Mouse (Mus musculus): ENCODE results near the gene Mmp23. TPM values are rescaled to one million over a fixed set of nuclear protein-coding genes. Genes with fewer than 3 reads are reported as not detected.
A peak's percentile ranks its signal among the peaks of the same experiment; 100 is the strongest.

Mmp23 gene
- polyA plus RNA-seq, 1 experiment from 2014 or later = 6.5 TPM

DNA sequence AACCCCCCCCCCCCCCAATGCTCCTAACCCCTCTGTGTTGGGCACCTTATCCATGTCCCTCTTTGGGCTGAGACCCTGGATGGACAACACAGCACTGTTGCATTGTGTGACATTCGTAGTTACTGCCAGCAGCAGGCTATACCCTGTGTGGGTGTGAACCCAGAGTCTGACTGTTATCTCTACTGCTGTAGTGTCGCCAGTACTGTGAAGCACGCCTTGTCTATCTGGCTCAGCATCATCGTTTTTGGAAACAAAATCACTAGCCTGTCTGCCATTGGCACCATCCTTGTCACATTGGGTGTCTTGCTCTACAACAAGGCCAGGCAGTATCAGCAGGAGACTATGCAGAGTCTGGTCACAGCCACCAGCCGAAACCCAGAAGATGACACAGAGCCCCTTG, 34.9 kb downstream of the Mmp23 start:
- H3K9me3 ChIP-seq (replicated peaks) = no peaks in the 10 kb centered on the region
- H3K4me1 ChIP-seq = peaks cover under 1% of the 10 kb centered on the region; the same call in 1 of the 2 replicates
- no peak overlapping the region for H3K4me2 ChIP-seq
- H3K4me3 ChIP-seq (replicated peaks) = no peak overlapping the region
- no peaks in the 10 kb centered on the region for H3K27me3 ChIP-seq (replicated peaks)
- H3K36me3 ChIP-seq = peaks cover 76% of the 10 kb centered on the region
- 95% methylated on average over 5 of the region's 5 CpGs for WGBS
- H3K9ac ChIP-seq (replicated peaks) = no peak overlapping the region
- ATAC-seq (ENCODE audit: low FRiP score) = no peak
- H3K27ac ChIP-seq (replicated peaks) = no peak overlapping the region

DNA sequence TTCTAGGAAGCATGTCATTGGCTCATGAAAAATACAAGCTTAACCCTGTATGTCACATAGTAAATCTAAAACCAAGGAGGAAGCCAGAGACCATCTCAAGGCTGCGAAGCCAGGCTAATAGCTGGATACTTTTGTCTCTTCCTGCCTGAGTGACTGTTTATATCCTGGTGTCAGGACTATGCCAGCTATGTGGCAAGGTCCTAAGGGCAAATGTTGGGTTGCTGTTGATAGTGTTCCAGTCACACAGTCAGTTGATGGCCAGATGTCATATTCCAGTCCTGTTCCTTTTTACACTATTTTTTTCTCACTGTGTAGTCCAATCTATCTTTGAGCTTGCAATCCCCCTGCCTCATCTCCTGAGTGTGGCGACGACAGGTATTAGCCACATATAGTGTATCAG, 39.9 kb downstream of the Mmp23 start:
- Histone ChIP-seq H3K4me2 (no peak overlapping the region), H3K4me3 (replicated peaks) (no peak overlapping the region), H3K9ac (replicated peaks) (no peak overlapping the region), H3K4me1 (no peaks in the 10 kb centered on the region), H3K36me3 (peaks cover 76% of the 10 kb centered on the region), H3K9me3 (replicated peaks) (no peaks in the 10 kb centered on the region), H3K27me3 (replicated peaks) (no peaks in the 10 kb centered on the region), H3K27ac (replicated peaks) (no peak overlapping the region)
- no peak for ATAC-seq (ENCODE audit: low FRiP score)
- WGBS = 95% methylated on average over 3 of the region's 3 CpGs

DNA sequence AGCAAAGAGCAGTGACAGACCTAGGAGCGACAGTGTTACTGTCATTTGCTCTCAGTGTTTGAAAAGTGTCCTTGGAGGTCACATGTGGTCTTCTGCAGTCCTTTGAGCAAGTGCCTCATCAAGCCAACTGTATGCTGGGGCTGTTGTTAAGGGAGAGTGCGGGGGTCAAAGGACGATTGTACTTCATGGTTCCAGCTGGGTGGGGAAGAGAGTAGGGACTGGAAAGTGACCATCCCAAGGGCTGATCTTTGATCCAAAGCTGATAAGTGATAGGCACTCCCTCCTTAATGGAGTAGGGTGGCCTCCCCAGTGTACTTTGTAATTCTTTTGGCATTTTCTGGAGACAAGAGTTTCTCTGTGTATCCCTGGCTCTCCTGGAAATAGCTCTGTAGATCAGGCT, 41.3 kb downstream of the Mmp23 start:
- H3K27ac ChIP-seq (replicated peaks) = no peak overlapping the region
- no peaks in the 10 kb centered on the region for H3K9me3 ChIP-seq (replicated peaks)
- no peak overlapping the region for H3K4me2 ChIP-seq
- H3K4me1 ChIP-seq = no peaks in the 10 kb centered on the region
- H3K27me3 ChIP-seq (replicated peaks) = no peaks in the 10 kb centered on the region
- H3K9ac ChIP-seq (replicated peaks) = no peak overlapping the region
- H3K36me3 ChIP-seq = peaks cover 62% of the 10 kb centered on the region
- no peak overlapping the region for H3K4me3 ChIP-seq (replicated peaks)
- 96% methylated on average over 3 of the region's 3 CpGs for WGBS
- ATAC-seq (ENCODE audit: low FRiP score) = no peak

DNA sequence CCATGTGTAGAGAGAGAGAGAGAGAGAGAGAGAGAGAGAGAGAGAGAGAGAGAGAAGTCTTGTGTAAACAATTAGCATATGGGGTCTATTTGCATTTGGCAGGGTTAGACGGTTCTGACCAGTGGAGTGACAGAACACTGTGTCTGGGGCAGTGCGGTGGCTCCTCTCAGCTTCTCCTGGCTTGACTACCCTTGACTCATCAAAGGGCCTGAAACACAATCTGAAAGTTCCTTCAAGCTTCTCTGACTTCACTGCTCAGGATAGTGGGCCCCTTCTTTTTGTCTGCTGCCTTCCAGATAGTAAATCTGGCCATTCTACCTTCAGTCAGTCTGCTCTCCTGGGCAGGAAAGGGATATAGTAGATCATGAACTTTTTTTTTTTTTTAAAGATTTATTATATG, 46.4 kb downstream of the Mmp23 start:
- WGBS = 88% methylated on average over 2 of the region's 2 CpGs
- Histone ChIP-seq H3K27ac (replicated peaks) (no peak overlapping the region), H3K4me3 (replicated peaks) (no peak overlapping the region), H3K27me3 (replicated peaks) (no peaks in the 10 kb centered on the region), H3K9me3 (replicated peaks) (no peaks in the 10 kb centered on the region), H3K36me3 (peaks cover 22% of the 10 kb centered on the region), H3K4me2 (no peak overlapping the region), H3K9ac (replicated peaks) (no peak overlapping the region), H3K4me1 (peaks cover 21% of the 10 kb centered on the region)
- ATAC-seq (ENCODE audit: low FRiP score) = no peak

DNA sequence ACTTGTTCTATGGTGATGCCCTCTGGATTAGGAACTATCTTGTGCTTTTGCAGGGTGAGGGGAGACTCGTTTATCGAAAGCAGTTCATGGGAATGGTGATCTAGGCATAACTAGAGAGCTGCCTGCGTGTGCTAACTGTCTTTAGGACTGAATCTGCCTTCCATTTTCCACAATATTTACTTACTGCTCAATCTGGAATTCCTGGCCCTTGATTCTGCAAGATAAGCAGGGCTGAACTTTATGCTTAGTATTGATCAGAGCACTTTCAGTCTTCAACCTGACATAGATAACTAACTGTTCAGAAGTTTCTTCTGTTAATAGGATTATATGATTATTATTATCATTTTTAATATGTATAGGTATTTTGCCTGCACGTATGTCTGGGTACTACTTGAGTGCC, 48.1 kb downstream of the Mmp23 start:
- H3K9ac ChIP-seq (replicated peaks) = no peak overlapping the region

DNA sequence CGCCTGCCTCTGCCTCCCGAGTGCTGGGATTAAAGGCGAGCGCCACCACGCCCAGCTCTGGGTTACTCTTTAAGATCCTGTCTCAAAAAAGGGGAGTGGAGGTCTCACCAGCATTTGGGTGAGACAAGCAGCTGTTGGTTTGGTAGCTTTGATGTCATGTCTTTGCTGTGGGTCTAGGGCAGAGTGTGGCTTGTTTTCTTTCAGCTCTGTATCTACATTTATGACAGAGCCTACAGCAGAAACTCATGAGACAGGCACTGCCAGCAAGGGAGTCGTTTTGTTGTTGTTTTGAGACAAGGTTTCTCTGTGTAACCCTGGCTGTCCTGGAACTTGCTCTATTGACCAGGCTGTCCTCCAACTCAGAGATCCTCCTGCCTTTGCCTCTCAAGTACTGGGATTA, 49.4 kb downstream of the Mmp23 start:
- Histone ChIP-seq H3K36me3 (peaks cover 4% of the 10 kb centered on the region), H3K9ac (replicated peaks) (no peak overlapping the region), H3K4me1 (peaks cover 26% of the 10 kb centered on the region), H3K27me3 (replicated peaks) (no peaks in the 10 kb centered on the region), H3K4me2 (no peak overlapping the region), H3K27ac (replicated peaks) (no peak overlapping the region), H3K9me3 (replicated peaks) (no peaks in the 10 kb centered on the region), H3K4me3 (replicated peaks) (no peak overlapping the region)
- WGBS = 97% methylated on average over 6 of the region's 6 CpGs
- ATAC-seq (ENCODE audit: low FRiP score) = no peak

More for the DNA sequence above, 48.1 kb downstream of the Mmp23 start:
- Histone ChIP-seq H3K27me3 (replicated peaks) (no peaks in the 10 kb centered on the region), H3K4me1 (peaks cover 26% of the 10 kb centered on the region), H3K27ac (replicated peaks) (no peak overlapping the region), H3K9me3 (replicated peaks) (no peaks in the 10 kb centered on the region), H3K4me3 (replicated peaks) (no peak overlapping the region), H3K36me3 (peaks cover 9% of the 10 kb centered on the region), H3K4me2 (no peak overlapping the region)
- ATAC-seq (ENCODE audit: low FRiP score) = no peak
- 97% methylated on average over 4 of the region's 4 CpGs for WGBS

DNA sequence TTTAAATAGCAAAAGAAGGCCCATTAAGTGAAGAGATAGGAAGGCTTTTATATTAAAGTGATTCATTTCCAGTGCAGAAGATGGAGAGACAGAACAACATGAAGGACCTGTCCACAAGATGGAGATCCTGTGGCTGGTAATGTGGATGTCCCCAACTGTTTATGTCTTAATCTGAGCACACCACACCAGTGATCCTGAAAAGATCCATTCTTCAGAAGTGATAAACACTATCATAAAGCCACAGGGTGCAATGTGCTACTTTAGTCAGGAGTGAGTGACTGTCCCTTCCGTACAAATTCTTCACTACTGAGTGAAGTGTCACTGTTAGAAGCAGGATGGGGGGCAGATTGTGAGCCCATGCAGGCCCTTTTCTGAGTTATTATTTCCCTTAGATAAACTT, 50.4 kb downstream of the Mmp23 start:
- peak overlapping the region; percentile 99 for H3K4me3 ChIP-seq (replicated peaks)
- H3K4me1 ChIP-seq = peaks cover 26% of the 10 kb centered on the region
- 71% methylated on average over 1 of the region's 1 CpGs for WGBS
- no peaks in the 10 kb centered on the region for H3K9me3 ChIP-seq (replicated peaks)
- H3K9ac ChIP-seq (replicated peaks) = peak overlapping the region; percentile 97
- no peak for ATAC-seq (ENCODE audit: low FRiP score)
- no peak overlapping the region for H3K27ac ChIP-seq (replicated peaks)
- H3K27me3 ChIP-seq (replicated peaks) = no peaks in the 10 kb centered on the region
- H3K4me2 ChIP-seq = peak overlapping the region; percentile 85
- H3K36me3 ChIP-seq = peaks cover 4% of the 10 kb centered on the region

DNA sequence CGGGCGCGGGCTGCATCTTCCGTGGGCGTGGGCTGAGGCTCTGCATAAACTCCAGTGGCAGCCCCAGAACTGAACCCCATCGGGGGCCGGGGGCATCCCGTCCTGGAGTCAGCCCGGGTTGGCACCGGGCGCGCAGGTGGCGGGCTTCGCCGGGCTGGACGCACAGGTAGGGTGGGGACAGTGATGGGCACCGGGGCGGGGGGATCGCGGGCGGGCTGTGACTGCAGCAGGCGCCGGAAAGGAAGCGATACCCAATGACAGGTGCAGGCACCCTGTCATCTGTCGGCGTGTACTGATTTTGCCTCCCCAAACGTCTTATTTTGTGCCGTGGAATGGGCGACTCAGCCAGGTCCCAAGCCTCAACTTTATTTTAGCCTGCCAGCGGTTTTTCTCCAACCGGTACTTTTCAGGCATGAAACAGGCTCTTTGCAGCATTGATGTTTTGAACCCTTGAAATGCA, 51.2 kb downstream of the Mmp23 start:
- WGBS = 3% methylated on average over 31 of the region's 31 CpGs
- peak; percentile 48 for ATAC-seq (ENCODE audit: low FRiP score)
- peaks cover 4% of the 10 kb centered on the region for H3K36me3 ChIP-seq
- H3K4me2 ChIP-seq = peak overlapping the region; percentile 85
- peak overlapping the region; percentile 97 for H3K27ac ChIP-seq (replicated peaks)
- H3K4me3 ChIP-seq (replicated peaks) = peak overlapping the region; percentile 99
- H3K27me3 ChIP-seq (replicated peaks) = no peaks in the 10 kb centered on the region
- peak overlapping the region; percentile 97 for H3K9ac ChIP-seq (replicated peaks)
- peaks cover 26% of the 10 kb centered on the region for H3K4me1 ChIP-seq
- H3K9me3 ChIP-seq (replicated peaks) = no peaks in the 10 kb centered on the region

DNA sequence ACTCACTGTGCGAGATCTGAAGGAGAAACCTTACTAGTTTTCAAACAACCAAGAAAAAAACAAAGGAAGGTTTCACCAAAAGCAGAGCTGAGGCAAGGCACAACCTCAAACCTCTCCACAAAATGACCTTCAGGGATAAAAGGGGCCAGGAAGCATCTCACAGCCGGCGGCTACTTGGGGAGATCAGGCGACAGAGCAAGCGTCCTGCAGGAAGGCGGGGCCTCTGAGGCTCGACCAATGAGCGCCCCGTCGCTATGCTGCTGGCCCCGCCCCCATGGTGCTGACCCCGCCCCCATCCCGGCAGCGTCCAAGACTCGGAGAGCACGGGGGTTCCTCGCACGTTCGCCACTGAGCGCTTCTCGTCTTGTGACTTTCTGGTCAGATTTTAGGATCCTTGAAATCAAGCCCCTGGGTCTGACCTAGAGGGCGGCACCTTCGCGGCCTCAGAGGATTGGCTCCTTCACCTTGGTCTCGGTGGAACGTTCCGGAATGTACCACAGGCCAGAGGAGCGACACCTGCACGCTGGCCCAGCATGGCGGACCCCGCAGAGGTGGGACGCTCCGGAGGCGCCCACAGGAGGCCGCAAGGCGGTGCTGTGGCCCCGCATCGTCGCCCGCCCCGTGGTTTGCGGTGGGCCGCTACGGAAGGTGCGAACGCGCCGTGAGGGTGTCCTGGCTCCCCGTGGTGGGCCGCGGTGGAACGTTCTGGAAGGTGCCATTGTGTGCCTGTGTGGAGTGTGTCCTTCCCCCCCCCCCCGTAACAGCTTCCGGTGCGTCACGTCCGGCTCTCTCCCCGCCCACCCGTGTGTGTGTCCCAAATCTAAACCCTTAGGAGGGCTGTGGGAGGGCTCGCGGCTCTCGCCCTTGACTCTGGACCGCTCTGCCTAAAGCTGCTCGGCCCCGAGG, 51.8 kb downstream of the Mmp23 start, which contains the start of gene Slc35e2:
Gene Slc35e2 (plus strand): TSS at position 326 of the 906 bp plus-strand sequence.
- ATAC-seq (ENCODE audit: low FRiP score) = peak; percentile 96
- Histone ChIP-seq H3K4me3 (replicated peaks) (peak within 1 kb of the TSS; percentile 99), H3K4me1 (peaks cover 26% of the 10 kb centered on the region), H3K9me3 (replicated peaks) (no peaks in the 10 kb centered on the region), H3K27me3 (replicated peaks) (no peaks in the 10 kb centered on the region), H3K4me2 (peak within 1 kb of the TSS; percentile 85), H3K27ac (replicated peaks) (peak within 1 kb of the TSS; percentile 97), H3K9ac (replicated peaks) (peak within 1 kb of the TSS; percentile 97), H3K36me3 (peaks cover 4% of the 10 kb centered on the region)
- under 1% methylated on average over 65 of the region's 65 CpGs for WGBS

Other genes with a start within 250 kb of the Mmp23 start
- gene Cfap74, start 244.2 kb downstream of the Mmp23 start, polyA plus RNA-seq (2015; fragmentation: Nextera tagmentation; extraction: Ambion mirVana) = 4.4 TPM in 2 replicates
- gene Tmem52, start 184.3 kb downstream of the Mmp23 start, polyA plus RNA-seq (2015; fragmentation: Nextera tagmentation; extraction: Ambion mirVana) = 0.27 and 0.28 TPM in 2 replicates
- 910 and 1,003 TPM in 2 replicates for gene Gnb1, start 162.0 kb downstream of the Mmp23 start, polyA plus RNA-seq (2015; fragmentation: Nextera tagmentation; extraction: Ambion mirVana)
- 75.0 and 81.5 TPM in 2 replicates for gene Nadk, start 91.0 kb downstream of the Mmp23 start, polyA plus RNA-seq (2015; fragmentation: Nextera tagmentation; extraction: Ambion mirVana)
- 14.1 and 14.4 TPM in 2 replicates for gene Slc35e2, start 52.0 kb downstream of the Mmp23 start, polyA plus RNA-seq (2015; fragmentation: Nextera tagmentation; extraction: Ambion mirVana)
- 52.7 and 53.4 TPM in 2 replicates for gene Cdk11b, start 28.5 kb downstream of the Mmp23 start, polyA plus RNA-seq (2015; fragmentation: Nextera tagmentation; extraction: Ambion mirVana)
- not detected in 2 replicates for gene Gm10563, start 8.0 kb downstream of the Mmp23 start, polyA plus RNA-seq (2015; fragmentation: Nextera tagmentation; extraction: Ambion mirVana)
- 48.6 and 54.7 TPM in 2 replicates for gene Mib2, start 15.8 kb upstream of the Mmp23 start, polyA plus RNA-seq (2015; fragmentation: Nextera tagmentation; extraction: Ambion mirVana)
- gene Fndc10, start 41.0 kb upstream of the Mmp23 start, polyA plus RNA-seq (2015; fragmentation: Nextera tagmentation; extraction: Ambion mirVana) = 18.9 and 25.0 TPM in 2 replicates
- gene Ssu72, start 51.4 kb upstream of the Mmp23 start, polyA plus RNA-seq (2015; fragmentation: Nextera tagmentation; extraction: Ambion mirVana) = 165 and 171 TPM in 2 replicates
- gene Tmem240, start 81.4 kb upstream of the Mmp23 start, polyA plus RNA-seq (2015; fragmentation: Nextera tagmentation; extraction: Ambion mirVana) = 23.7 and 28.3 TPM in 2 replicates
- gene Atad3a, start 107.7 kb upstream of the Mmp23 start, polyA plus RNA-seq (2015; fragmentation: Nextera tagmentation; extraction: Ambion mirVana) = 90.0 and 96.6 TPM in 2 replicates
- 30.0 and 31.9 TPM in 2 replicates for gene Vwa1, start 121.3 kb upstream of the Mmp23 start, polyA plus RNA-seq (2015; fragmentation: Nextera tagmentation; extraction: Ambion mirVana)
- gene Tmem88b, start 132.5 kb upstream of the Mmp23 start, polyA plus RNA-seq (2015; fragmentation: Nextera tagmentation; extraction: Ambion mirVana) = 0.78 and 1.2 TPM in 2 replicates
- gene Ankrd65, start 137.1 kb upstream of the Mmp23 start, polyA plus RNA-seq (2015; fragmentation: Nextera tagmentation; extraction: Ambion mirVana) = 0.27 TPM in 1 of 2 replicates, not detected in the other
- 259 and 285 TPM in 2 replicates for gene Mrpl20, start 149.5 kb upstream of the Mmp23 start, polyA plus RNA-seq (2015; fragmentation: Nextera tagmentation; extraction: Ambion mirVana)
- gene Ccnl2, start 159.1 kb upstream of the Mmp23 start, polyA plus RNA-seq (2015; fragmentation: Nextera tagmentation; extraction: Ambion mirVana) = 137 and 139 TPM in 2 replicates
- gene Aurkaip1, start 177.9 kb upstream of the Mmp23 start, polyA plus RNA-seq (2015; fragmentation: Nextera tagmentation; extraction: Ambion mirVana) = 147 and 152 TPM in 2 replicates
- gene Mxra8, start 186.3 kb upstream of the Mmp23 start, polyA plus RNA-seq (2015; fragmentation: Nextera tagmentation; extraction: Ambion mirVana) = 28.3 and 35.4 TPM in 2 replicates
- 11.5 and 28.6 TPM in 2 replicates for gene Dvl1, start 194.0 kb upstream of the Mmp23 start, polyA plus RNA-seq (2015; fragmentation: Nextera tagmentation; extraction: Ambion mirVana)
- gene Tas1r3, start 210.0 kb upstream of the Mmp23 start, polyA plus RNA-seq (2015; fragmentation: Nextera tagmentation; extraction: Ambion mirVana) = 0.36 and 0.46 TPM in 2 replicates
- 28.0 and 29.0 TPM in 2 replicates for gene Cptp, start 216.1 kb upstream of the Mmp23 start, polyA plus RNA-seq (2015; fragmentation: Nextera tagmentation; extraction: Ambion mirVana)
- 66.9 and 73.4 TPM in 2 replicates for gene Ints11, start 216.2 kb upstream of the Mmp23 start, polyA plus RNA-seq (2015; fragmentation: Nextera tagmentation; extraction: Ambion mirVana)
- 58.5 and 62.7 TPM in 2 replicates for gene Pusl1, start 238.4 kb upstream of the Mmp23 start, polyA plus RNA-seq (2015; fragmentation: Nextera tagmentation; extraction: Ambion mirVana)
- 57.7 and 70.3 TPM in 2 replicates for gene Acap3, start 238.4 kb upstream of the Mmp23 start, polyA plus RNA-seq (2015; fragmentation: Nextera tagmentation; extraction: Ambion mirVana)

Data from neural tube, embryonic 15.5 days (tissue).